Mouse (Mus musculus): ENCODE results near the gene Kcnb1. TPM values are rescaled to one million over a fixed set of nuclear protein-coding genes. Genes with fewer than 3 reads are reported as not detected.

Gene Kcnb1
- polyA plus RNA-seq, 1 experiment from 2014 or later = 0.37 TPM

DNA sequence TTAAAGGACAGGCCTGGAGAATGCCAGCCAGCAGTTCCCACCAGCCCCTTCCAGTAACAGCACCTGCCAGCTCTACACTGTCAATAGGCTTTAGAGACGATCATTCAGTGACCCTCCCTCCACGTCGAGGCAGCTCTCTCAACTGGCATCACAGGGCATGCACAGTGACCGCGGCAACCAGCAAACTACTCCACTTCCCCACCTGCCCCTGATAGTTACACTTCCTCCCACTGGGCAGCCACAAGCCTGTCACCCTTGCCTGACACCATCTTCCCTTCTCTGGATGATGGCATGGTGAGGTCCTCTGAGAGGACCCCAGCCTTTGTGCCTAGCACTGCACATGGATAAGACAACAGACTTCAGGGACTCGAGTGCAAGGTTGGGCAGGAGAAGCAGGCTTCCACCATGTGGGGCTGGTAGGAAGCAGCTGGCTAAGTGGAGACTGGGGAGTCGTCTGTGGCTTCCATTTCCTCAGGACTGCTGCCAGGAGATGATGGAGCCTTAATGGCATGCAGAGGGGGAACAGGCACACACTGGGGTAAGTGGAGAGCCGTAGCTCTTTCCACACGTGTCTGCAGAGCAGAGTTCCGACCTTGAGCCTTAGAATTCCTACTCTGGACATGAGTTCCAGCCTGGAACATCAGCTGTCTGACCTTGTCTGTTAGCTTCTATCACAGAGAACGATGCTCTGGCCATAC, 22.3 kb downstream of the Kcnb1 start:
- Histone ChIP-seq H3K4me2 (no peak overlapping the region), H3K9me3 (ENCODE audit: low read depth, low read length) (no peaks in the 10 kb centered on the region), H3K9ac (no peak overlapping the region), H3K4me1 (ENCODE audit: insufficient read depth) (peaks cover 11% of the 10 kb centered on the region), H3K27me3 (ENCODE audit: insufficient read depth, low read length) (no peaks in the 10 kb centered on the region), H3K36me3 (ENCODE audit: insufficient read depth) (no peaks in the 10 kb centered on the region), H3K27ac (ENCODE audit: low read depth) (no peak overlapping the region), H3K4me3 (ENCODE audit: low read depth, low read length) (no peak overlapping the region)
- ATAC-seq (ENCODE audit: insufficient read depth) = peak; percentile 60
- DNase-seq = peak; percentile 51
- 44% methylated on average over 11 of the region's 11 CpGs for WGBS
- TF ChIP-seq CTCF (IDR thresholded peaks at IDR 0.05; ENCODE audit: low read depth) = no peak

DNA sequence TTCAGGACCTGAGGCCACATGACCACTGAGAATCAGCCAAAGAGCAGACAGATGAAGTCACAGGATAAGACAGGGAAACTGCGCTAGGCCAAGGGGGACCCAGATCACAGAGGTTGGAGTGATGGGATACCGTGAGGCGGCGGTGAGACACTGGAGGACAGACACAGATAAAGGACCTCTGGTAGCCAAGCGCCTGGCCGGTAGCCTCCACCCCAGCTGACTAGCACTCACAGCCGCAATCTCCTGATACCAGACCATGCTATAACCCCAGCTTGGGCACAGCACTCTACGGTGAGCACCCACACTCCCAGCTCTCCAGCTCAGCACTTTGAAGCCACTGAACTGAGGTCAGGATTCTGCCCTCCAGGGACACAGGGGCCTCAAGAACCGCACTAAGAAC, 26.4 kb downstream of the Kcnb1 start:
- no peak for ATAC-seq (ENCODE audit: insufficient read depth)
- Histone ChIP-seq H3K36me3 (ENCODE audit: insufficient read depth) (no peaks in the 10 kb centered on the region), H3K4me1 (ENCODE audit: insufficient read depth) (peaks cover 14% of the 10 kb centered on the region), H3K4me2 (no peak overlapping the region), H3K27ac (ENCODE audit: low read depth) (no peak overlapping the region), H3K9ac (no peak overlapping the region), H3K9me3 (ENCODE audit: low read depth, low read length) (no peaks in the 10 kb centered on the region; the same call in 1 of the 2 replicates), H3K4me3 (ENCODE audit: low read depth, low read length) (no peak overlapping the region), H3K27me3 (ENCODE audit: insufficient read depth, low read length) (no peaks in the 10 kb centered on the region)
- no peak for DNase-seq
- no peak for TF ChIP-seq CTCF (IDR thresholded peaks at IDR 0.05; ENCODE audit: low read depth)
- 50% methylated on average over 9 of the region's 9 CpGs for WGBS

DNA sequence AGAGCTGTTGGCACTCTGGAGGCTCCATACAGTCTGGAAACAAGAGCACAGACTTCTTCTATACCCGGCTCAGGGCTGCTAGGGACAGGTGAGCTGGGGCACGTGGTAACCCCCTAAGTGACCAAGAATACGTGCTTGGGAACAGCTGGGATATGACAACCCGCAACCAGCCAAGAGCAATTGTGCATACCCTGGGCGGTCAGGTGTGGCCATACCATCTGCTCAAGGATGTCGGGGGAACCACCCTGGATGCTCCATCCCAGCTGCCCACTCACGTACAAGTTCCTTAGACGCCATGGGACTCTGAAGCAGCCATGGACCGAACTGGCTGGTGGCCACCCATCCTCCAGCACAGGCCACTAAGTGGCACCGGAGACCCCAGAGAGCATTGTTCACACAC, 26.8 kb downstream of the Kcnb1 start:
- Histone ChIP-seq H3K27ac (ENCODE audit: low read depth) (0 out of 2 replicates have a peak overlapping the region, but pooled peaks have one; percentile 54), H3K4me3 (ENCODE audit: low read depth, low read length) (no peak overlapping the region), H3K9me3 (ENCODE audit: low read depth, low read length) (no peaks in the 10 kb centered on the region; the same call in 1 of the 2 replicates), H3K27me3 (ENCODE audit: insufficient read depth, low read length) (no peaks in the 10 kb centered on the region), H3K36me3 (ENCODE audit: insufficient read depth) (no peaks in the 10 kb centered on the region), H3K9ac (no peak overlapping the region), H3K4me2 (no peak overlapping the region), H3K4me1 (ENCODE audit: insufficient read depth) (peaks cover 13% of the 10 kb centered on the region)
- WGBS = 87% methylated on average over 10 of the region's 10 CpGs
- no peak for DNase-seq
- ATAC-seq (ENCODE audit: insufficient read depth) = no peak
- TF ChIP-seq CTCF (IDR thresholded peaks at IDR 0.05; ENCODE audit: low read depth) = no peak

DNA sequence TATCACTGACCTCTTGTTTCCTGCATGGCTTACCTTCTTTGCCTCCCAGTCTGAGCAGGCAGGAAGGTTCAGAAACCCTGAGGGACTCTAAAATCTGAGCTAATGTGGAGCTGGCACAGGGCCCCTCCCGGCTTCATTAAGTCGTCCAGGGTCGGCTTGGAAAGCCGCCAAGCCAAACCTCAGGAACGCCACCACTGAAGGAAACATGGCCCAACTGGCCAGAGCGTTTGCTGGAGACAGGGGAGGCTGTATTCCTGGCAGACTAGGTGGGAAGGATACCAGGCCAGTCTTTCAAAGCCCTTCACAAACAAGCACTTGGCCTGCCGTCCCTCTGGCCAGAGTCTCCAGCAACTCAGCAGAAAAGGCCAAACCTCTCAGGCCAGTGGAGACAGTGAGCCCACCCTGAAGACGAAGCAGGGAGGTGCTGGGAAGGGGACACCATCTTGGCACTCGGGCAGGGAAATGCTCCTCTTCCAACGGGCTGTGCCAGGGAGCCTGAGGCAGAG, 27.4 kb downstream of the Kcnb1 start:
- WGBS = 40% methylated on average over 10 of the region's 10 CpGs
- peak; percentile 52; the same call in 1 of the 2 replicates for ATAC-seq (ENCODE audit: insufficient read depth)
- H3K4me1 ChIP-seq (ENCODE audit: insufficient read depth) = peaks cover 8% of the 10 kb centered on the region; the same call in 1 of the 2 replicates
- H3K9ac ChIP-seq = no peak overlapping the region
- H3K9me3 ChIP-seq (ENCODE audit: low read depth, low read length) = no peaks in the 10 kb centered on the region; the same call in 1 of the 2 replicates
- H3K4me2 ChIP-seq = no peak overlapping the region
- H3K4me3 ChIP-seq (ENCODE audit: low read depth, low read length) = no peak overlapping the region
- no peak for TF ChIP-seq CTCF (IDR thresholded peaks at IDR 0.05; ENCODE audit: low read depth)
- peak overlapping the region; percentile 54; the same call in 1 of the 2 replicates for H3K27ac ChIP-seq (ENCODE audit: low read depth)
- DNase-seq = peak; percentile 82
- H3K36me3 ChIP-seq (ENCODE audit: insufficient read depth) = no peaks in the 10 kb centered on the region
- no peaks in the 10 kb centered on the region for H3K27me3 ChIP-seq (ENCODE audit: insufficient read depth, low read length)

DNA sequence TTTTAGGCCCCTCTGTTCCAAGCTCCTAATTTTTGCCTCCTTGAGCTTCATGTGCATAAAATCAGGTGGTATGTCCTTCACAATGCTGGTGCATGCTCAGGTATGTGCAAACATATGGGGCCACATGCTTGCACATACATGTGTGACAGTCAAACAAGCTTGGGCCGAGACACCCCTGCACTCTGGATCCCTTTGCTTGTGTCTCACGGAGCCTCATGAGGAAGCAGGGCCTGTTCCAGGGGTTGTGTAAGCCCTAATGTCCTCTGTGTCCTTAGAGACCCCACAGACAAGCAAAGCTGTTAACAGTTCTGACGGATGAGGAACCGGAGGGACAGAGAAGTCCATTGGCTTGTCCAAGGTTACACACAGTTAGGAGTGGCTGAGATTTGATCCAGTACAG, 30.2 kb downstream of the Kcnb1 start:
- 85% methylated on average over 4 of the region's 4 CpGs for WGBS

DNA sequence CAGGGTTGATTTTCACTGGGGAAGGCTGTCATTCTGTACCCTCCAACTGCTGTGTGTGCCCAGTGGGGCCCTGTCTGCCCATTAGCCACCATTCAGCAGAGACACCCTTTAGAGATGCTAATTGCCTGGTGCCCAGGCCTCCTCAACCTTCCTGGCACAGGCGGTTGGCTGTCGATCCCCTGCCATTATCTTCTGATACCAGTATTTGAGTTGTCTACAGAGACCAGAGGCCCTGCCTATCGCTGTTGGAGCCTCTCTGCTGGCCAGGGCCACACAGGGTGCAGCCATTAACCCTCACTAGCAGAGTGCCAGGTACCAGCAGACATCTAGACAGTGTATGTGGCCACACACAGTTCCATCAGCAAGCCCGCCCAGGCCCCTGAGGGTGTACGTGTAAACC, 31.2 kb downstream of the Kcnb1 start:
- no peaks in the 10 kb centered on the region; the same call in 1 of the 2 replicates for H3K9me3 ChIP-seq (ENCODE audit: low read depth, low read length)
- H3K9ac ChIP-seq = no peak overlapping the region
- no peak for ATAC-seq (ENCODE audit: insufficient read depth)
- peaks cover 5% of the 10 kb centered on the region; the same call in 1 of the 2 replicates for H3K4me1 ChIP-seq (ENCODE audit: insufficient read depth)
- no peaks in the 10 kb centered on the region for H3K36me3 ChIP-seq (ENCODE audit: insufficient read depth)
- WGBS = 74% methylated on average over 5 of the region's 5 CpGs
- no peak overlapping the region for H3K4me3 ChIP-seq (ENCODE audit: low read depth, low read length)
- no peak overlapping the region for H3K4me2 ChIP-seq
- H3K27ac ChIP-seq (ENCODE audit: low read depth) = no peak overlapping the region
- no peak for DNase-seq
- no peak for TF ChIP-seq CTCF (IDR thresholded peaks at IDR 0.05; ENCODE audit: low read depth)
- no peaks in the 10 kb centered on the region for H3K27me3 ChIP-seq (ENCODE audit: insufficient read depth, low read length)

More for the DNA sequence above, 30.2 kb downstream of the Kcnb1 start:
- Histone ChIP-seq H3K9ac (no peak overlapping the region), H3K4me1 (ENCODE audit: insufficient read depth) (peaks cover 5% of the 10 kb centered on the region; the same call in 1 of the 2 replicates), H3K27ac (ENCODE audit: low read depth) (no peak overlapping the region), H3K27me3 (ENCODE audit: insufficient read depth, low read length) (no peaks in the 10 kb centered on the region), H3K36me3 (ENCODE audit: insufficient read depth) (no peaks in the 10 kb centered on the region), H3K4me2 (no peak overlapping the region), H3K4me3 (ENCODE audit: low read depth, low read length) (no peak overlapping the region), H3K9me3 (ENCODE audit: low read depth, low read length) (no peaks in the 10 kb centered on the region; the same call in 1 of the 2 replicates)
- TF ChIP-seq CTCF (IDR thresholded peaks at IDR 0.05; ENCODE audit: low read depth) = no peak
- DNase-seq = no peak
- ATAC-seq (ENCODE audit: insufficient read depth) = no peak

DNA sequence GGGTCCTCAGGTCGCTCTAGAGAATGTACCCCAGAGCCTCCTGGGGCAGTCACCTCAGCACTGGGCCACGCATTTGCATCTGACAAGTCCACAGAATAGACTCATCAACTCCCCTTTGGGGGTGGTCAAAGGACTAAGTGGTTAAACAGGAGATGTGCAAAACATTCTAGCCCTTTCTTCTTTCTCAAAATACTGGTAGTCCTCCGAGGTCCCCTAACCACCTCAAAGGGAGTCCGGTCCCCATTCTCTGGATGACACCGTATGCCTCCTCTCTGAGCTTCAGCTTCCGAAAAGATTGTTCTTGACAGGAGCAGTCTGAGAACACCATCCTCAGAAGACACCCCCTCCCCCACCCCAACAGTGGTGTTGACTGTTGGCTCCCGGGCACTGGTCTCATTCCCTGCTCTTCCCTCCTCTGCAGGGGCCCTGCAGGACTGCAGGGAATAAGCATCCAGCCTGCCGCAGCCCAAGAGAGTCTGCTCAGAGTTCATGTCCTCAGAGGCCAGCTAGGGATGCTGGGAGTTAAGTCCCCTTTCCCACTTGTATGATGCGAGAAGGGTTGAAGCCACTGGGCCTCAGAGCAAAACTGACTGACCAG, 33.7 kb downstream of the Kcnb1 start:
- TF ChIP-seq CTCF (IDR thresholded peaks at IDR 0.05; ENCODE audit: low read depth) = no peak
- ATAC-seq (ENCODE audit: insufficient read depth) (peak; percentile 41; the same call in 1 of the 2 replicates), DNase-seq (peak; percentile 7)
- WGBS = 38% methylated on average over 9 of the region's 9 CpGs
- Histone ChIP-seq H3K4me3 (ENCODE audit: low read depth, low read length) (no peak overlapping the region), H3K4me1 (ENCODE audit: insufficient read depth) (no peaks in the 10 kb centered on the region), H3K9me3 (ENCODE audit: low read depth, low read length) (no peaks in the 10 kb centered on the region; the same call in 1 of the 2 replicates), H3K27ac (ENCODE audit: low read depth) (peak overlapping the region; percentile 28; the same call in 1 of the 2 replicates), H3K9ac (no peak overlapping the region), H3K4me2 (no peak overlapping the region), H3K36me3 (ENCODE audit: insufficient read depth) (no peaks in the 10 kb centered on the region), H3K27me3 (ENCODE audit: insufficient read depth, low read length) (no peaks in the 10 kb centered on the region)

Measured in lung, embryonic 14.5 days (tissue).